In the genomic region with DNA sequence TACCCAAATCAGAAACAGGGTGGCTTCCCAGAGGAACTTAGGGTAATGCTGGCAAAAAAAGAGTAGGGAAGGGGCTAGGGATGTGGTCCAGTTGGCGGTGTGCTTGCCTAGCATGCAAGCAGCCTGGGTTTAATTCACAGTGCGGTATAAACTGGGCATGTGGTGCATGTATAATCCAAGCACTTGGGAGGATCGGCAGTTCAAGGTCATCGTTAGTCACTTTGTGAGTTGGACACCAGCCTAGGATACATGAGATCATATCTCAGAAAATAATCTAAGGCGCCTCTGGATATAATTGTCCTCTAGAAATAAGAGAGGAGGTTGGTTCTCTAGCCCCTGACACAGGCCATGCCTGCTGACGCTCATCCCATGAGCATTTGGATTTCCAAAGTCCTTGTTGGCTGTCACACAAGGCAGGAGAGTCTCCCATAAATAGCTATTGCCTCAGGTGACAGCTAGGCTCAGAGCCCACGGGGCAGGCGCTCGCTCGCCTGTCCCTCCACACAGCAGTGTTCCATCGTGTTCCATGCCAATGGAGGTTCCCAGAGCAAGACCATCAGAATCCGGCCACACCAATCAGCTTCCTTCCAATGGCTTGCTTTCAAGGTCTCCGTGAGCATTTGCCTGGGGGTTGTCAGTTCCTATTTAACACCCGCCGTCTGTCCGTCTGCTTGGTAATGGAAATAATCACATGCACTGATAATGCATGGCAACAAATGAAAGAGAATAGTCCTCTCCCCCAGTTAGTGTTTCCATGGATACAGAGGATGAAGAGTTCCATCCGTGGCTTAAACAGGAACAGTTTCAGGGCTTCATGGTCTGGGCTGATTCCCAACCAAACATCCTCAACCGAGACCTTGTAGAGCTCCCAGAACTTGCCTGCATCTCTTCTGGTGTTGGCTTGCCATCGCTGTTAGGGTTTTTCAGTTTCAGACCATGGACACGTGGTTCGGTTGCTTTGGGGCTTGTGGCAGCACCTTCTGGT, we compare ENCODE assay signal across 15 mouse cellular contexts. TPM values are rescaled to one million over a fixed set of nuclear protein-coding genes. Genes with fewer than 3 reads are reported as not detected.
A peak's percentile ranks its signal among the peaks of the same experiment; 100 is the strongest.
DNase-seq lines count a peak whose midpoint lies in the region; ATAC-seq lines count a peak whose summit lies in the region.
"Had no signal": no experiment of that assay in that cellular context is flagged by ENCODE, and none has a peak within 500 bp of the region (broad histone marks: within the 10 kb centered on the region; RNA-seq: fewer than 3 reads in every experiment).

No protein-coding gene starts in this region.

- ATAC-seq in midbrain, embryonic 11.5 days (ENCODE audit: low FRiP score): no peak

- H3K36me3 ChIP-seq in midbrain, embryonic 11.5 days (ENCODE audit: control insufficient read depth, insufficient read depth, low read length): no peaks in the 10 kb centered on the region
- H3K36me3 ChIP-seq: forebrain, embryonic 10.5 days; limb, embryonic 13.5 days; midbrain, embryonic 12.5 days; stomach, embryonic 15.5 days had no signal

- DNase-seq in heart, adult 11 months: peak; percentile 95
- DNase-seq in heart, postnatal 25 days (ENCODE audit: low spot score): no peak
- peak; percentile 36 for DNase-seq in testis, postnatal 10 days (ENCODE audit: low spot score)
- no peak for DNase-seq in testis, postnatal 14 days (ENCODE audit: low spot score)
- DNase-seq in cerebellum, postnatal 36 days: peak; percentile 25 to 32
- no peak for DNase-seq in urinary bladder, adult 18-20 months (ENCODE audit: low spot score in 2 of 2)
- DNase-seq in midbrain, embryonic 11.5 days (ENCODE audit: low spot score, missing footprints): no peak
- DNase-seq in natural killer cell, adult 2 months (ENCODE audit: low spot score in 2 of 2): no peak
- DNase-seq: B cell, adult 2 months; gastrocnemius, postnatal 36 days; kidney, adult 11 months had no signal

- no peak overlapping the region for H3K27ac ChIP-seq in midbrain, embryonic 11.5 days (ENCODE audit: low read depth, low read length)
- H3K27ac ChIP-seq: forebrain, embryonic 10.5 days; limb, embryonic 13.5 days; midbrain, embryonic 12.5 days; stomach, embryonic 15.5 days had no signal

- H3K9me3 ChIP-seq in midbrain, embryonic 11.5 days (ENCODE audit: control insufficient read depth, low read length): no peaks in the 10 kb centered on the region
- H3K9me3 ChIP-seq: forebrain, embryonic 10.5 days; limb, embryonic 13.5 days; midbrain, embryonic 12.5 days; stomach, embryonic 15.5 days had no signal

- 84% methylated on average over 21 of the region's 21 CpGs for WGBS in midbrain, embryonic 11.5 days

- no peak overlapping the region for H3K4me3 ChIP-seq in midbrain, embryonic 11.5 days (ENCODE audit: low read depth, low read length)
- H3K4me3 ChIP-seq: forebrain, embryonic 10.5 days; limb, embryonic 13.5 days; midbrain, embryonic 12.5 days; stomach, embryonic 15.5 days had no signal

- H3K4me1 ChIP-seq in midbrain, embryonic 11.5 days (ENCODE audit: control insufficient read depth, insufficient read depth, low read length): no peaks in the 10 kb centered on the region; the same call in 1 of the 2 replicates
- H3K4me1 ChIP-seq: midbrain, embryonic 12.5 days had no signal

- no peaks in the 10 kb centered on the region for H3K27me3 ChIP-seq in midbrain, embryonic 11.5 days (ENCODE audit: control insufficient read depth, insufficient read depth, low read length)
- H3K27me3 ChIP-seq: limb, embryonic 13.5 days; midbrain, embryonic 12.5 days; stomach, embryonic 15.5 days had no signal

- no peak overlapping the region for H3K9ac ChIP-seq in midbrain, embryonic 11.5 days (ENCODE audit: low read length)
- H3K9ac ChIP-seq: limb, embryonic 13.5 days; midbrain, embryonic 12.5 days; stomach, embryonic 15.5 days had no signal

- intact Hi-C loops in heart, postnatal 25 days (cut with DNase I): no loop called here

- H3K4me2 ChIP-seq in midbrain, embryonic 11.5 days: no peak overlapping the region
- H3K4me2 ChIP-seq: limb, embryonic 13.5 days; midbrain, embryonic 12.5 days; stomach, embryonic 15.5 days had no signal

RNA-seq across cellular contexts. Expression of a gene that starts 56.1 kb away (rescaled TPM):
- 1 to 10 TPM; 1.0 to 1.6 TPM for total RNA-seq in heart, postnatal 25 days (2021)
- 10.7 and 11.1 TPM in 2 replicates for polyA plus RNA-seq in midbrain, embryonic 11.5 days (2014; fragmentation: Nextera tagmentation; extraction: Ambion mirVana)

Comparison
In these comparisons a context has a peak if more than half of its experiments do, and no peak if none do; other contexts are left out.
1. DNase-seq: peak in heart, adult 11 months (single experiment), testis, postnatal 10 days (single experiment) and cerebellum, postnatal 36 days (2 of 2); none in heart, postnatal 25 days (single experiment), testis, postnatal 14 days (single experiment), urinary bladder, adult 18-20 months (0 of 2), midbrain, embryonic 11.5 days (single experiment) and natural killer cell, adult 2 months (0 of 2).